Mouse (Mus musculus) heart, embryonic 13.5 days (tissue): Measurements from ENCODE around the gene C8a. TPM values are rescaled to one million over a fixed set of nuclear protein-coding genes. Genes with fewer than 3 reads are reported as not detected.

Experiments used
- ATAC-seq: fragments of 200-750 bp; cut with Nextera tagmentation; 2 replicates; pipeline ENCODE4 v1.8.0; 2017; ENCODE audit warnings: moderate TSS enrichment; ENCODE audit not compliant: insufficient number of reproducible peaks, low FRiP score, low TSS enrichment; ENCODE audit errors: extremely low read depth
- H3K27ac ChIP-seq: fragments of 300-500 bp; sonication (generic); replicated peaks from 2 replicates; pipeline ENCODE4 v1.5.1; 2015; ENCODE audit warnings: moderate library complexity, mild to moderate bottlenecking, inconsistent platforms
- H3K27me3 ChIP-seq: fragments of 300-500 bp; sonication (generic); replicated peaks from 2 replicates; pipeline ENCODE4 v1.6.1; 2015; ENCODE audit warnings: mild to moderate bottlenecking, inconsistent platforms
- H3K36me3 ChIP-seq: fragments of 300-500 bp; sonication (generic); 2 replicates; pipeline ENCODE4 v1.6.1; 2015; ENCODE audit warnings: mild to moderate bottlenecking, inconsistent platforms
- H3K4me1 ChIP-seq: fragments of 300-500 bp; sonication (generic); 2 replicates; pipeline ENCODE4 v1.6.1; 2015; ENCODE audit warnings: inconsistent platforms
- H3K4me2 ChIP-seq: fragments of 300-500 bp; sonication (generic); 2 replicates; pipeline ENCODE4 v1.6.1; 2015; ENCODE audit warnings: inconsistent platforms, mild to moderate bottlenecking, moderate library complexity
- H3K4me3 ChIP-seq: fragments of 300-500 bp; sonication (generic); 2 replicates; pipeline ENCODE4 v1.5.1; 2015; ENCODE audit warnings: moderate library complexity, mild to moderate bottlenecking, inconsistent platforms
- H3K9ac ChIP-seq: fragments of 300-500 bp; sonication (generic); 2 replicates; pipeline ENCODE4 v1.6.1; 2015; ENCODE audit warnings: inconsistent platforms, mild to moderate bottlenecking, moderate library complexity
- H3K9me3 ChIP-seq: fragments of 300-500 bp; sonication (generic); 2 replicates; pipeline ENCODE4 v1.6.1; 2016; ENCODE audit warnings: inconsistent platforms
- WGBS: fragments of 180-500 bp; shearing (Covaris S2); methylation state at CpG from one replicate; pipeline ENCODE4 v1.1.7; 2015; ENCODE audit warnings: mixed read lengths; 5-methylcytosine and 5-hydroxymethylcytosine counted together
- polyA plus RNA-seq: library from polyadenylated mRNA; unstranded; fragments of >200 nt; fragmentation: Nextera tagmentation; extraction: Ambion mirVana; gene quantifications from 2 replicates; pipeline ENCODE4 v1.2.1, GENCODE M21; 2015

Gene C8a
- polyA plus RNA-seq: 0.19 TPM in 1 of 2 replicates, not detected in the other

DNA sequence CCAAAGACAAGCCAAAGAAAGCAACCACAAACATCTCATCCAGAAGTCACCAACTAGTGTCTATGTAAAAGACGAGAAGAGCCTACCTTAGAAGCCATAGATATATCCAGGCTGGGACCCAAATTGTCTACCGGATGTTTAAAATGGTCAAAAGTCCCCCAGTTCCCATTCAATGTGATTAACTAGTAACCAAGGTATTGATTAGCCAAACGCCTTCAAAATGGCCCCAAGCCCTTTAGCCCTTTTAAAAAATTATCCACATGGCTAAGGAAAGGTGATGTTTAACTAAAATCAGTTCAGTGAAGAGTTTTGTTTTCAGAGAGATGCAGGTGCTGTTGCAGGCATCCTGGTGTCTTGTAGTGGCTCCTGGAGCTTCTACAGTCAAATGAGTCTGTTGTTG lies at the start of gene C8a:
TSS of gene C8a (minus strand) at position 76 of the 400 bp plus-strand sequence.
- Histone ChIP-seq H3K9ac (no peak within 1 kb of the TSS), H3K9me3 (no peaks in the 10 kb centered on the region), H3K4me2 (no peak within 1 kb of the TSS), H3K27me3 (no peaks in the 10 kb centered on the region), H3K4me3 (no peak within 1 kb of the TSS), H3K36me3 (no peaks in the 10 kb centered on the region), H3K27ac (no peak within 1 kb of the TSS), H3K4me1 (no peaks in the 10 kb centered on the region)
- 66% methylated on average over 3 of the region's 3 CpGs for WGBS
- ATAC-seq: no peak

- no peak overlapping the region for H3K9ac ChIP-seq
- H3K27me3 ChIP-seq: no peaks in the 10 kb centered on the region
- 71% methylated on average over 5 of the region's 5 CpGs for WGBS
- H3K9me3 ChIP-seq: no peaks in the 10 kb centered on the region
- no peak overlapping the region for H3K4me2 ChIP-seq
- H3K36me3 ChIP-seq: no peaks in the 10 kb centered on the region
- no peak overlapping the region for H3K4me3 ChIP-seq
- no peak for ATAC-seq
- no peak overlapping the region for H3K27ac ChIP-seq
- H3K4me1 ChIP-seq: no peaks in the 10 kb centered on the region
Measured at GRCm38 (mm10) chr4:104925383-104925782, 49.2 kb upstream of the C8a start.

DNA sequence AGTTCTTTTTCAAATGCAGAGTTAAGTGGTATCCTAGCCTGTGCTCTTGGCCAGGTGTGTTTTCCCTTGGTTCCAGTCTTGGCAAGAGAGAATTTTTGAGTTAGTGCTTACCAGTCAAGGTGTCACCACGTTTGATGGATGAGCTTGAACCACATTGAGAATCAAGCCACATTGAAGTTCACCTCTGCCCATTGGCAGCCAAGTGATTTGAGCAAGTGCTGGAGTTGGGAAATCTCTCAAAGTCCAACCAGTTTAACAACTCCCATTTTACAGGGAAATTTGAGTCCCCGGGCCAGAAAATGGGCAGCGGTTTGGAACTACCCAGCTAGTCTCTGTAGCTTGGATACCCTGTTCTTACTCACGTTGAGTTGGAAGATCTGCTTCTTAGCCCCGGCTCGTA lies 41.8 kb upstream of the C8a start:
- Histone ChIP-seq H3K27ac (no peak overlapping the region), H3K9ac (no peak overlapping the region), H3K36me3 (no peaks in the 10 kb centered on the region), H3K4me1 (peaks cover 8% of the 10 kb centered on the region), H3K9me3 (no peaks in the 10 kb centered on the region), H3K4me3 (no peak overlapping the region), H3K27me3 (peaks cover 17% of the 10 kb centered on the region), H3K4me2 (no peak overlapping the region)
- 83% methylated on average over 6 of the region's 6 CpGs for WGBS
- ATAC-seq: no peak

- ATAC-seq: no peak
- Histone ChIP-seq H3K36me3 (no peaks in the 10 kb centered on the region), H3K27me3 (peaks cover 17% of the 10 kb centered on the region), H3K27ac (no peak overlapping the region), H3K4me2 (no peak overlapping the region), H3K4me3 (no peak overlapping the region), H3K9me3 (no peaks in the 10 kb centered on the region), H3K4me1 (peaks cover 8% of the 10 kb centered on the region), H3K9ac (no peak overlapping the region)
- whole genome bisulfite sequencing: 69% methylated on average over 6 of the region's 6 CpGs
Measured at GRCm38 (mm10) chr4:104914711-104915247, 38.6 kb upstream of the C8a start.

DNA sequence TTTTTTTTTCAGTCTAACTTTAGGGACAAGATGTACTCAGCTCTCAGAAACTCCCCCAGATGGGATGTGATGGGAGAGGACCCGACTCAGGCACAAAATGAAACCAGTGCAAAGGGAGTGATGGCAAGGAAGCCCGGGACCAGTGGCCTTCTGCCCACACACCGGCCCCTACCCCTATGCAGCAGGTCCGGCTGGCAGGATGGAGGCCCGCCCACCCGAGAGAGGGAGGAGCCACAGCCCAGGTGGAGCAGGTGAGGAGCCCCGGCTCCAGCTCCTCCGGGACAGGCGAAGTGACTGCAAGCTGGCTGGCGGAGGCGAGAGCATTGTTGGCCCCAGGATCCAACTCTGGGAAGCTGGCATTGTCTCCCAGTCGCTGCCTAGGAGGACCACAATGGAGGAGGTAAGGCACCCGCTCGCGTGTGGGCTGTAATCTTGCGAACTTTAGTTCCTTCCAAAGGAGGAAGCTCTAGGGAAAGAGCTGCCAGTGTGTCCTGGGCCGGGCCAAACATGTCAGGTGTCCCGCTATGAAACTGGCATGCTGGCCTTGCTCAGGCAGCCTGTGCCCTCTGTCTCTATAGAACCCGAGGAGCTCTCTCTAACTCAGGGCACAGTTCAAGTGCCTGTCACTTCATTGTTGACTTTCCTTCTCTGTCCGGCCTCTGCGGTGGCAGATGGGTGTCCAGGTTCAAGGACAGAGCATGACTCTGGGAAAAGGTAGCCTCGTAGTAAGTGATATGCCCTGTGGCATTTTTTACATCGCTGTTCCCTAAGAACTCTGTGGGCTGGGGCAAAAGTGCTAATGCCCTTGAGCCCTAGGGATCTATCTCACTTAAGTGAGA lies 37.3 kb upstream of the C8a start, which contains the start of gene Fyb2:
TSS of gene Fyb2 (plus strand) at position 166 of the 839 bp plus-strand sequence.
- Histone ChIP-seq H3K9ac (no peak within 1 kb of the TSS), H3K36me3 (no peaks in the 10 kb centered on the region), H3K4me2 (peak within 1 kb of the TSS; percentile 62), H3K9me3 (no peaks in the 10 kb centered on the region), H3K27ac (no peak within 1 kb of the TSS), H3K27me3 (peaks cover 17% of the 10 kb centered on the region), H3K4me1 (peaks cover 8% of the 10 kb centered on the region), H3K4me3 (peak within 1 kb of the TSS; percentile 32)
- ATAC-seq: no peak
- WGBS: 22% methylated on average over 23 of the region's 23 CpGs

DNA sequence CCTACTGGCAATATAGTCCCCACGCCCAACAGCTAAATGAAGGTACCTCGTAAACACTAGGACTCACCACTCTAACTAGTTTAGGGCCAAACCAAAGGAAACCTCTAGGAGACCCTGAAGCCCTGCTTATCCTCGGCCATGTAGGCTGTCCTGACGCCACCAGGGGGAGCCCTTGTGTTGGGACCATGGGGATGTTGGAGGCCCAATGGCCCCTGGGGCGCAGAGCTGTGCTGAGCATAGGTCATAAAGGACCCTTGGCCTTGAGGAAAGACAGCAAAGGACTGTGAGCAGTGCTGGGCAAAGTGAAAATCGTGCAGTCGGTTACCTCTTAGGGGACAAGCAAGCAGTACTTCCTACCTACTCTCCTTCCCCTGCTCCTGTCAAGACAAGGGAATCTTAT lies 35.5 kb upstream of the C8a start:
- Histone ChIP-seq H3K4me3 (no peak overlapping the region), H3K27ac (no peak overlapping the region), H3K9ac (no peak overlapping the region), H3K36me3 (no peaks in the 10 kb centered on the region), H3K4me1 (peaks cover 8% of the 10 kb centered on the region), H3K4me2 (no peak overlapping the region), H3K27me3 (peaks cover 17% of the 10 kb centered on the region), H3K9me3 (no peaks in the 10 kb centered on the region)
- ATAC-seq: no peak
- WGBS: 27% methylated on average over 7 of the region's 7 CpGs

- H3K4me3 ChIP-seq: no peak overlapping the region
- no peak for ATAC-seq
- WGBS: 86% methylated on average over 6 of the region's 6 CpGs
Measured at GRCm38 (mm10) chr4:104905049-104905448, 28.9 kb upstream of the C8a start.

GRCm38 (mm10) chr4:104902836-104903235 lies 26.6 kb upstream of the C8a start:
- no peak overlapping the region for H3K4me3 ChIP-seq
- 82% methylated on average over 2 of the region's 2 CpGs for WGBS
- H3K4me2 ChIP-seq: no peak overlapping the region
- no peak overlapping the region for H3K27ac ChIP-seq
- no peaks in the 10 kb centered on the region for H3K9me3 ChIP-seq
- no peaks in the 10 kb centered on the region for H3K4me1 ChIP-seq
- H3K9ac ChIP-seq: no peak overlapping the region
- ATAC-seq: no peak
- H3K27me3 ChIP-seq: no peaks in the 10 kb centered on the region
- H3K36me3 ChIP-seq: no peaks in the 10 kb centered on the region

More at GRCm38 (mm10) chr4:104905049-104905448, 28.9 kb upstream of the C8a start:
- Histone ChIP-seq H3K36me3 (no peaks in the 10 kb centered on the region), H3K4me1 (no peaks in the 10 kb centered on the region), H3K27me3 (no peaks in the 10 kb centered on the region), H3K9ac (no peak overlapping the region), H3K4me2 (no peak overlapping the region), H3K9me3 (no peaks in the 10 kb centered on the region), H3K27ac (no peak overlapping the region)

DNA sequence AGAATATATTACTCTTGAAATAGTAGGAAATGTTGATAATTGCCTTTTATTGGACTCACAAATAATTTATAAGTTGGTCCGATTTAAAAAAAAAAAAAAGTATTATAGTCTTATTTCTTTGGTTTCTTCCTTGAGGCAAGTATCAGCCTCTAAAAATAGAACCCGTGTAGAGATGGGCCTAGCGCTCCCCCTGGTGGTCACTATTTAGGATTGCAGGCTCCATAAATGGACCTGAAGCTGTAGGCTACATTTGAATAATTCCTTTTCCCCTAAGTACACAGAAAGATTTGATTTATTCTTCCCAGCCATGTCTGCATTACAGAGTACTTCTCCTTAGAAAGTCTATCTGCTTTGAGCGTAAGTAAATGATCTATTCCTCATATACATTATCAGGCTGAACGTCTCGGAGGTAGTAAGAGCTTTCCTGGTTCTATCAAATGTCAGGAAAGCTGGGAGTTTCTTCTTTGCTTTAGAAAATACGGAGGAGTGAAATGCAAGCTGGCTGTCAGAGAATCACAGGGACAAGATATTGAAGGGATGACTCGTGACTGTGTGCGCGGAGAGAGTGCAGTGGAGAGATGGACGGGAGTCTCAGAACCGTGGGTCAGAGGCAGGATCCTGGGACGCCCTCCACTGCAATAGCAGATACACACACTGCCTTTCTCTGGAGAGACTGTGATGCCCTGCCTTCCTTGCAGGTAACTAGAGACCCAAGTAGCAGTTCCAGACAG lies 18.0 kb upstream of the C8a start:
- no peak for ATAC-seq
- Histone ChIP-seq H3K9me3 (no peaks in the 10 kb centered on the region), H3K4me3 (no peak overlapping the region), H3K9ac (no peak overlapping the region), H3K4me1 (peaks cover 10% of the 10 kb centered on the region), H3K27me3 (peaks cover 7% of the 10 kb centered on the region; the same call in 1 of the 2 replicates), H3K27ac (no peak overlapping the region), H3K36me3 (no peaks in the 10 kb centered on the region), H3K4me2 (no peak overlapping the region)
- WGBS: 48% methylated on average over 13 of the region's 13 CpGs

DNA sequence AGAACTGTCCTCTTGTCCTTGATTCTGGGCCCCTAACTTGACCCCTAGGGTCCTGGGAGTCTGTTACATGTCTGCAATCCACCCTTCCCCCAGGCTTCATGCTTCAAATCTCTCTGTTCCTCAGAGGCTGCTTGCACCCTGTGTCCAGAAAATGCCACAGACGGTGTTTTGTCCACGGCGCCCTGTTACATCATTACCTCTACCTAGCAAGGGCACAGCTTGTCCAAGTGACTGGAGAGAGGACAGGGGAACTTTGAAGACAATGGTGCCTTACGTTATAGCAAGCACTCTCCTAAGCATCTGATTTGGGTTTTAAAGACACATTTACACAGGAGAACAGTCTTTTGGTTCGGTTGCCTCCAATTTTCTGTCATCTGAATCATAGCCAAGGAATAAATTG lies 17.4 kb upstream of the C8a start:
- Histone ChIP-seq H3K9me3 (no peaks in the 10 kb centered on the region), H3K9ac (no peak overlapping the region), H3K4me2 (no peak overlapping the region), H3K36me3 (no peaks in the 10 kb centered on the region), H3K4me1 (peaks cover 10% of the 10 kb centered on the region), H3K27me3 (peaks cover 11% of the 10 kb centered on the region; the same call in 1 of the 2 replicates), H3K27ac (no peak overlapping the region), H3K4me3 (no peak overlapping the region)
- ATAC-seq: no peak
- 71% methylated on average over 5 of the region's 5 CpGs for WGBS

GRCm38 (mm10) chr4:104891708-104892107 lies 15.5 kb upstream of the C8a start:
- Histone ChIP-seq H3K4me2 (no peak overlapping the region), H3K27me3 (peaks cover 23% of the 10 kb centered on the region; the same call in 1 of the 2 replicates), H3K9me3 (no peaks in the 10 kb centered on the region), H3K4me1 (peaks cover 10% of the 10 kb centered on the region), H3K4me3 (no peak overlapping the region), H3K36me3 (no peaks in the 10 kb centered on the region), H3K9ac (no peak overlapping the region), H3K27ac (no peak overlapping the region)
- 50% methylated on average over 7 of the region's 7 CpGs for WGBS
- no peak for ATAC-seq
